Mouse (Mus musculus): ENCODE results near the gene Chdh. TPM values are rescaled to one million over a fixed set of nuclear protein-coding genes. Genes with fewer than 3 reads are reported as not detected.

Chdh gene
- polyA plus RNA-seq, 1 experiment from 2014 or later: 1.9 TPM

GRCm38 (mm10) chr14:30027378-30027777, 18.6 kb downstream of the Chdh start:
- H3K27me3 ChIP-seq: no peaks in the 10 kb centered on the region
- ChIA-PET POLR2A (no interaction called here), CTCF (no interaction called here)
- in situ Hi-C loops (cut with MboI; ENCODE audit: low pct_unique_long_range_greater_than_20kb): no loop called here
- no peak for ATAC-seq
- DNase-seq (ENCODE audit: low read depth, low spot score): no peak
- no peak for TF ChIP-seq CTCF (IDR thresholded peaks at IDR 0.05)

- in situ Hi-C loops (cut with MboI; ENCODE audit: low pct_unique_long_range_greater_than_20kb): no loop called here
- no peak for DNase-seq (ENCODE audit: low read depth, low spot score)
- no peak for ATAC-seq
- ChIA-PET CTCF (interaction anchor here (1.2 kb wide), 1 partner anchor 13 kb away, joined by 3 read pairs; no protein-coding TSS in a partner anchor), POLR2A (no interaction called here)
- no peaks in the 10 kb centered on the region for H3K27me3 ChIP-seq
- TF ChIP-seq CTCF (IDR thresholded peaks at IDR 0.05): no peak
Observed at GRCm38 (mm10) chr14:30033405-30033804, 24.6 kb downstream of the Chdh start.

- CTCF ChIA-PET: no interaction called here
- ATAC-seq: no peak
- no peak for TF ChIP-seq CTCF (IDR thresholded peaks at IDR 0.05)
- H3K27me3 ChIP-seq: no peaks in the 10 kb centered on the region
- POLR2A ChIA-PET: no interaction called here
- in situ Hi-C loops (cut with MboI; ENCODE audit: low pct_unique_long_range_greater_than_20kb): no loop called here
- no peak for DNase-seq (ENCODE audit: low read depth, low spot score)
Observed at GRCm38 (mm10) chr14:30038431-30038830, 29.6 kb downstream of the Chdh start.

GRCm38 (mm10) chr14:30039413-30039812, 30.6 kb downstream of the Chdh start:
- POLR2A ChIA-PET: interaction anchor here (0.9 kb wide), 1 partner anchor 210 kb away, joined by 3 read pairs; no protein-coding TSS in a partner anchor
- H3K27me3 ChIP-seq: no peaks in the 10 kb centered on the region
- CTCF ChIA-PET: interaction anchor here (1.1 kb wide), 1 partner anchor 12 kb away, joined by 3 read pairs; no protein-coding TSS in a partner anchor
- TF ChIP-seq CTCF (IDR thresholded peaks at IDR 0.05): no peak
- no peak for ATAC-seq
- DNase-seq (ENCODE audit: low read depth, low spot score): no peak
- in situ Hi-C loops (cut with MboI; ENCODE audit: low pct_unique_long_range_greater_than_20kb): no loop called here

- CTCF ChIA-PET: no interaction called here
- DNase-seq (ENCODE audit: low read depth, low spot score): no peak
- in situ Hi-C loops (cut with MboI; ENCODE audit: low pct_unique_long_range_greater_than_20kb): no loop called here
- POLR2A ChIA-PET: no interaction called here
- no peak for TF ChIP-seq CTCF (IDR thresholded peaks at IDR 0.05)
- no peak for ATAC-seq
- H3K27me3 ChIP-seq: no peaks in the 10 kb centered on the region
Observed at GRCm38 (mm10) chr14:30041836-30042235, 33.0 kb downstream of the Chdh start.

GRCm38 (mm10) chr14:30043356-30043940, 34.6 kb downstream of the Chdh start:
- in situ Hi-C loops (cut with MboI; ENCODE audit: low pct_unique_long_range_greater_than_20kb): no loop called here
- CTCF ChIA-PET: interaction anchor here (1.9 kb wide), 1 partner anchor 13 kb away, joined by 5 read pairs; no protein-coding TSS in a partner anchor
- POLR2A ChIA-PET: no interaction called here
- no peak for TF ChIP-seq CTCF (IDR thresholded peaks at IDR 0.05)
- no peak for ATAC-seq
- no peak for DNase-seq (ENCODE audit: low read depth, low spot score)
- no peaks in the 10 kb centered on the region for H3K27me3 ChIP-seq

GRCm38 (mm10) chr14:30045239-30045638, 36.4 kb downstream of the Chdh start:
- no peak for ATAC-seq
- H3K27me3 ChIP-seq: no peaks in the 10 kb centered on the region
- CTCF ChIA-PET: no interaction called here
- TF ChIP-seq CTCF (IDR thresholded peaks at IDR 0.05): no peak
- no peak for DNase-seq (ENCODE audit: low read depth, low spot score)
- POLR2A ChIA-PET: no interaction called here
- in situ Hi-C loops (cut with MboI; ENCODE audit: low pct_unique_long_range_greater_than_20kb): no loop called here

- CTCF ChIA-PET: interaction anchor here (1.4 kb wide), 1 partner anchor 12 kb away, joined by 3 read pairs; no protein-coding TSS in a partner anchor
- no peaks in the 10 kb centered on the region for H3K27me3 ChIP-seq
- no peak for ATAC-seq
- in situ Hi-C loops (cut with MboI; ENCODE audit: low pct_unique_long_range_greater_than_20kb): no loop called here
- no peak for DNase-seq (ENCODE audit: low read depth, low spot score)
- POLR2A ChIA-PET: no interaction called here
- TF ChIP-seq CTCF (IDR thresholded peaks at IDR 0.05): no peak
Observed at GRCm38 (mm10) chr14:30045704-30046220, 36.9 kb downstream of the Chdh start.

- no peak for ATAC-seq
- in situ Hi-C loops (cut with MboI; ENCODE audit: low pct_unique_long_range_greater_than_20kb): no loop called here
- no peak for TF ChIP-seq CTCF (IDR thresholded peaks at IDR 0.05)
- CTCF ChIA-PET: interaction anchor here (1.4 kb wide), 1 partner anchor 13 kb away, joined by 3 read pairs; no protein-coding TSS in a partner anchor
- H3K27me3 ChIP-seq: no peaks in the 10 kb centered on the region
- POLR2A ChIA-PET: no interaction called here
- no peak for DNase-seq (ENCODE audit: low read depth, low spot score)
Observed at GRCm38 (mm10) chr14:30046976-30047375, 38.2 kb downstream of the Chdh start.

- no peak for ATAC-seq
- no peak for TF ChIP-seq CTCF (IDR thresholded peaks at IDR 0.05)
- in situ Hi-C loops (cut with MboI; ENCODE audit: low pct_unique_long_range_greater_than_20kb): no loop called here
- POLR2A ChIA-PET: no interaction called here
- CTCF ChIA-PET: no interaction called here
- DNase-seq (ENCODE audit: low read depth, low spot score): no peak
- no peaks in the 10 kb centered on the region for H3K27me3 ChIP-seq
Observed at GRCm38 (mm10) chr14:30048049-30048448, 39.2 kb downstream of the Chdh start.

- POLR2A ChIA-PET: no interaction called here
- no peak for ATAC-seq
- DNase-seq (ENCODE audit: low read depth, low spot score): no peak
- TF ChIP-seq CTCF (IDR thresholded peaks at IDR 0.05): no peak
- CTCF ChIA-PET: no interaction called here
- in situ Hi-C loops (cut with MboI; ENCODE audit: low pct_unique_long_range_greater_than_20kb): no loop called here
- no peaks in the 10 kb centered on the region for H3K27me3 ChIP-seq
Observed at GRCm38 (mm10) chr14:30050280-30050679, 41.5 kb downstream of the Chdh start.

GRCm38 (mm10) chr14:30054922-30055321, 46.1 kb downstream of the Chdh start:
- ATAC-seq: no peak
- TF ChIP-seq CTCF (IDR thresholded peaks at IDR 0.05): no peak
- no peaks in the 10 kb centered on the region for H3K27me3 ChIP-seq
- POLR2A ChIA-PET: no interaction called here
- CTCF ChIA-PET: interaction anchor here (1.2 kb wide), 1 partner anchor 405 kb away, joined by 3 read pairs; no protein-coding TSS in a partner anchor
- DNase-seq (ENCODE audit: low read depth, low spot score): no peak
- in situ Hi-C loops (cut with MboI; ENCODE audit: low pct_unique_long_range_greater_than_20kb): no loop called here

Measured in Patski (cell line).